Mouse (Mus musculus): ENCODE results near the gene Serpinf1.

Serpinf1 gene

GRCm38 (mm10) chr11:75455041-75455736 is 32.7 kb upstream of the Serpinf1 start:
- DNase-seq (ENCODE audit: low read depth, low spot score): no peak

GRCm38 (mm10) chr11:75453991-75454930 is 31.8 kb upstream of the Serpinf1 start, which contains the start of gene Wdr81:
TSS of gene Wdr81 (minus strand) at chr11:75454717.
- DNase-seq (ENCODE audit: low read depth, low spot score): peak; percentile 88

GRCm38 (mm10) chr11:75452812-75453557 is 30.5 kb upstream of the Serpinf1 start:
- no peak for DNase-seq (ENCODE audit: low read depth, low spot score)

- DNase-seq (ENCODE audit: low read depth, low spot score): no peak
These were observed 29.6 kb upstream of the Serpinf1 start for GRCm38 (mm10) chr11:75452081-75452480.

- no peak for DNase-seq (ENCODE audit: low read depth, low spot score)
These were observed 28.4 kb upstream of the Serpinf1 start for GRCm38 (mm10) chr11:75450936-75451335.

- no peak for DNase-seq (ENCODE audit: low read depth, low spot score)
These were observed 27.9 kb upstream of the Serpinf1 start for GRCm38 (mm10) chr11:75450304-75450908.

- no peak for DNase-seq (ENCODE audit: low read depth, low spot score)
These were observed 27.2 kb upstream of the Serpinf1 start for GRCm38 (mm10) chr11:75449695-75450094.

- no peak for DNase-seq (ENCODE audit: low read depth, low spot score)
These were observed 26.1 kb upstream of the Serpinf1 start for GRCm38 (mm10) chr11:75448575-75448974.

GRCm38 (mm10) chr11:75443711-75444110 is 21.2 kb upstream of the Serpinf1 start:
- no peak for DNase-seq (ENCODE audit: low read depth, low spot score)

GRCm38 (mm10) chr11:75441601-75442000 is 19.1 kb upstream of the Serpinf1 start:
- no peak for DNase-seq (ENCODE audit: low read depth, low spot score)

GRCm38 (mm10) chr11:75441034-75441433 is 18.5 kb upstream of the Serpinf1 start:
- no peak for DNase-seq (ENCODE audit: low read depth, low spot score)

- DNase-seq (ENCODE audit: low read depth, low spot score): no peak
These were observed 17.4 kb upstream of the Serpinf1 start for GRCm38 (mm10) chr11:75439951-75440350.

GRCm38 (mm10) chr11:75439363-75439762 is 16.9 kb upstream of the Serpinf1 start, which contains the start of gene Serpinf2:
TSS of gene Serpinf2 (minus strand) at chr11:75439591.
- DNase-seq (ENCODE audit: low read depth, low spot score): no peak

GRCm38 (mm10) chr11:75438804-75439203 is 16.3 kb upstream of the Serpinf1 start:
- DNase-seq (ENCODE audit: low read depth, low spot score): no peak

- DNase-seq (ENCODE audit: low read depth, low spot score): no peak
These were observed 15.7 kb upstream of the Serpinf1 start for GRCm38 (mm10) chr11:75438194-75438593.

- no peak for DNase-seq (ENCODE audit: low read depth, low spot score)
These were observed 11.6 kb upstream of the Serpinf1 start for GRCm38 (mm10) chr11:75434138-75434537.

- DNase-seq (ENCODE audit: low read depth, low spot score): no peak
These were observed 8.8 kb upstream of the Serpinf1 start for GRCm38 (mm10) chr11:75431307-75431706.

- DNase-seq (ENCODE audit: low read depth, low spot score): no peak
These were observed 6.7 kb upstream of the Serpinf1 start for GRCm38 (mm10) chr11:75429019-75429705.

GRCm38 (mm10) chr11:75424459-75424858 is 2.0 kb upstream of the Serpinf1 start:
- DNase-seq (ENCODE audit: low read depth, low spot score): no peak

GRCm38 (mm10) chr11:75424033-75424432 is 1.5 kb upstream of the Serpinf1 start:
- DNase-seq (ENCODE audit: low read depth, low spot score): no peak

- DNase-seq (ENCODE audit: low read depth, low spot score): no peak
These were observed 590 bp upstream of the Serpinf1 start for GRCm38 (mm10) chr11:75423091-75423490.

All from forelimb bud, embryonic 11.5 days (tissue).